8 mouse cellular contexts compared by ENCODE assay signal in genomic region chr8:70630532-70631381, GRCm38 (mm10). TPM values are rescaled to one million over a fixed set of nuclear protein-coding genes. Genes with fewer than 3 reads are reported as not detected.
DNase-seq lines count a peak whose midpoint lies in the region; ATAC-seq lines count a peak whose summit lies in the region.

No protein-coding gene starts in this region.

- peak; percentile 32; the same call in 1 of the 2 replicates for ATAC-seq in embryonic facial prominence, embryonic 14.5 days (ENCODE audit: low read depth)
- peak; percentile 52 for ATAC-seq in limb, embryonic 11.5 days (ENCODE audit: insufficient number of reproducible peaks, low FRiP score, low TSS enrichment, low read depth)
- ATAC-seq in inflammation-experienced regulatory T-cells, adult 6 months, result no peak

- H3K4me3 ChIP-seq in embryonic facial prominence, embryonic 14.5 days (ENCODE audit: low read depth, low read length), result peak overlapping the region; percentile 52
- H3K4me3 ChIP-seq in limb, embryonic 11.5 days (ENCODE audit: low read depth, low read length), result no peak overlapping the region

- H3K27ac ChIP-seq in embryonic facial prominence, embryonic 14.5 days (replicated peaks; ENCODE audit: low read depth, low read length), result no peak overlapping the region; the same call in 1 of the 2 replicates
- no peak overlapping the region for H3K27ac ChIP-seq in limb, embryonic 11.5 days (replicated peaks; ENCODE audit: low read depth, low read length)

- H3K4me2 ChIP-seq in embryonic facial prominence, embryonic 14.5 days (ENCODE audit: low read depth, low read length), result peak overlapping the region; percentile 82
- peak overlapping the region; percentile 61; the same call in 1 of the 2 replicates for H3K4me2 ChIP-seq in limb, embryonic 11.5 days (ENCODE audit: low read depth, severe bottlenecking)

- H3K9ac ChIP-seq in embryonic facial prominence, embryonic 14.5 days (ENCODE audit: low read depth, low read length), result peak overlapping the region; percentile 66
- H3K9ac ChIP-seq in limb, embryonic 11.5 days (ENCODE audit: low read length), result no peak overlapping the region

- H3K9me3 ChIP-seq in embryonic facial prominence, embryonic 14.5 days (ENCODE audit: control insufficient read depth, low read length), result no peaks in the 10 kb centered on the region
- no peaks in the 10 kb centered on the region for H3K9me3 ChIP-seq in limb, embryonic 11.5 days (ENCODE audit: control insufficient read depth, low read length)

- peaks cover 17% of the 10 kb centered on the region for H3K4me1 ChIP-seq in embryonic facial prominence, embryonic 14.5 days (ENCODE audit: control insufficient read depth, insufficient read depth, low read length)
- peaks cover 9% of the 10 kb centered on the region; the same call in 1 of the 2 replicates for H3K4me1 ChIP-seq in limb, embryonic 11.5 days (ENCODE audit: control insufficient read depth, insufficient read depth, low read length)

- peaks cover 7% of the 10 kb centered on the region; the same call in 1 of the 2 replicates for H3K27me3 ChIP-seq in embryonic facial prominence, embryonic 14.5 days (replicated peaks; ENCODE audit: control insufficient read depth, insufficient read depth, low read length)
- H3K27me3 ChIP-seq in limb, embryonic 11.5 days (ENCODE audit: control insufficient read depth, insufficient read depth, low read length), result peaks cover 11% of the 10 kb centered on the region

- peak; percentile 69 for DNase-seq in ovary, postnatal 36 days (ENCODE audit: low spot score)
- DNase-seq in ovary, adult 18-20 months (ENCODE audit: low spot score), result no peak
- peak; percentile 65 for DNase-seq in embryonic facial prominence, embryonic 14.5 days (ENCODE audit: low spot score)
- peak; percentile 57 for DNase-seq in heart, postnatal 25 days (ENCODE audit: low spot score)
- peak; percentile 54 for DNase-seq in limb, embryonic 11.5 days (ENCODE audit: low spot score)
- DNase-seq in mesoderm, embryonic 11.5 days (ENCODE audit: low read depth, low spot score), result peak; percentile 66
- no peak for DNase-seq in natural killer cell, adult 2 months (ENCODE audit: low spot score in 2 of 2)

- intact Hi-C loops in heart, postnatal 25 days (cut with DNase I), result loop anchor here (2.0 kb wide), 1 partner anchor 70 kb away; no protein-coding TSS in a partner anchor

- 14% methylated on average over 22 of the region's 22 CpGs for WGBS in embryonic facial prominence, embryonic 14.5 days
- 11% methylated on average over 22 of the region's 22 CpGs for WGBS in limb, embryonic 11.5 days

- H3K36me3 ChIP-seq in embryonic facial prominence, embryonic 14.5 days (ENCODE audit: control insufficient read depth, insufficient read depth, low read length), result no peaks in the 10 kb centered on the region
- no peaks in the 10 kb centered on the region for H3K36me3 ChIP-seq in limb, embryonic 11.5 days (ENCODE audit: control insufficient read depth, insufficient read depth, low read length)

RNA-seq across cellular contexts. Expression of gene Gdf15, which starts 1.5 kb away (rescaled TPM):
- polyA plus RNA-seq in embryonic facial prominence, embryonic 14.5 days (2014; fragmentation: Nextera tagmentation; extraction: Ambion mirVana), result 0.28 and 0.29 TPM in 2 replicates
- total RNA-seq in heart, postnatal 25 days (2021), result under 1 TPM; 0.56 to 0.73 TPM
- polyA plus RNA-seq in limb, embryonic 11.5 days (2014; fragmentation: Nextera tagmentation; extraction: Ambion mirVana), result 0.15 TPM in 1 of 2 replicates, not detected in the other
- not detected for polyA plus RNA-seq in inflammation-experienced regulatory T-cells, adult 6 months (2017; shearing (Covaris generic))

RNA-seq across cellular contexts. Expression of gene Lrrc25, which starts 14.8 kb away (rescaled TPM):
- polyA plus RNA-seq in embryonic facial prominence, embryonic 14.5 days (2014; fragmentation: Nextera tagmentation; extraction: Ambion mirVana), result 1.8 and 2.3 TPM in 2 replicates
- 1 to 10 TPM; 1.4 to 1.5 TPM for total RNA-seq in heart, postnatal 25 days (2021)
- 0.57 TPM in 2 replicates for polyA plus RNA-seq in limb, embryonic 11.5 days (2014; fragmentation: Nextera tagmentation; extraction: Ambion mirVana)
- 1 to 10 TPM in 1 of 3 experiments, under 1 TPM in 2; 0.47 to 3.8 (median 0.71) TPM for polyA plus RNA-seq in inflammation-experienced regulatory T-cells, adult 6 months (2017; shearing (Covaris generic))

RNA-seq across cellular contexts. Expression of gene Ssbp4, which starts 22.1 kb away (rescaled TPM):
- polyA plus RNA-seq in embryonic facial prominence, embryonic 14.5 days (2014; fragmentation: Nextera tagmentation; extraction: Ambion mirVana), result 120 and 132 TPM in 2 replicates
- 10 to 100 TPM; 37.0 to 37.7 TPM for total RNA-seq in heart, postnatal 25 days (2021)
- polyA plus RNA-seq in limb, embryonic 11.5 days (2014; fragmentation: Nextera tagmentation; extraction: Ambion mirVana), result 167 and 177 TPM in 2 replicates
- 10 to 100 TPM in 2 of 3 experiments, 1 to 10 TPM in 1; 2.6 to 16.2 (median 14.7) TPM for polyA plus RNA-seq in inflammation-experienced regulatory T-cells, adult 6 months (2017; shearing (Covaris generic))

RNA-seq across cellular contexts. Expression of gene Pgpep1, which starts 29.4 kb away (rescaled TPM):
- polyA plus RNA-seq in embryonic facial prominence, embryonic 14.5 days (2014; fragmentation: Nextera tagmentation; extraction: Ambion mirVana), result 59.8 and 62.7 TPM in 2 replicates
- total RNA-seq in heart, postnatal 25 days (2021), result 10 to 100 TPM; 46.8 to 47.5 TPM
- 48.9 and 59.4 TPM in 2 replicates for polyA plus RNA-seq in limb, embryonic 11.5 days (2014; fragmentation: Nextera tagmentation; extraction: Ambion mirVana)
- 1 to 10 TPM; 3.8 to 6.4 (median 4.8) TPM for polyA plus RNA-seq in inflammation-experienced regulatory T-cells, adult 6 months (2017; shearing (Covaris generic))

RNA-seq across cellular contexts. Expression of gene Isyna1, which starts 36.6 kb away (rescaled TPM):
- 94.5 and 107 TPM in 2 replicates for polyA plus RNA-seq in embryonic facial prominence, embryonic 14.5 days (2014; fragmentation: Nextera tagmentation; extraction: Ambion mirVana)
- 10 to 100 TPM; 21.5 to 25.1 TPM for total RNA-seq in heart, postnatal 25 days (2021)
- 100 and 114 TPM in 2 replicates for polyA plus RNA-seq in limb, embryonic 11.5 days (2014; fragmentation: Nextera tagmentation; extraction: Ambion mirVana)
- polyA plus RNA-seq in inflammation-experienced regulatory T-cells, adult 6 months (2017; shearing (Covaris generic)), result 10 to 100 TPM; 27.6 to 32.6 (median 31.7) TPM

Comparison
In these comparisons a context has a peak if more than half of its experiments do, and no peak if none do; other contexts are left out.
1. DNase-seq: peak in ovary, postnatal 36 days (single experiment), embryonic facial prominence, embryonic 14.5 days (single experiment), heart, postnatal 25 days (single experiment), limb, embryonic 11.5 days (single experiment) and mesoderm, embryonic 11.5 days (single experiment); none in ovary, adult 18-20 months (single experiment) and natural killer cell, adult 2 months (0 of 2).